Mouse (Mus musculus) cerebellum, postnatal 25 days (tissue): ENCODE measurements around the gene Lmod1.
A peak's percentile ranks its signal among the peaks of the same experiment; 100 is the strongest.

Experiments used
- DNase-seq, 2 experiments: peaks; one replicate each; pipeline ENCODE4 v3.0.0; 2021; ENCODE audit warnings: mixed read lengths in 2 of 2

Lmod1 gene

GRCm38 (mm10) chr1:135324571-135324970, at the start of gene Lmod1:
Gene Lmod1, plus strand, starts transcription at chr1:135324807.
- no peak for DNase-seq

GRCm38 (mm10) chr1:135280646-135281045, 44.0 kb upstream of the Lmod1 start:
- peak; percentile 52 to 73 for DNase-seq

- no peak for DNase-seq
Measured at GRCm38 (mm10) chr1:135281841-135282240, 42.8 kb upstream of the Lmod1 start.

- DNase-seq, result no peak
Measured at GRCm38 (mm10) chr1:135282536-135283286, 41.9 kb upstream of the Lmod1 start.

GRCm38 (mm10) chr1:135283287-135283825, 41.3 kb upstream of the Lmod1 start:
- no peak for DNase-seq

- DNase-seq, result peak; percentile 88 to 89
Measured at GRCm38 (mm10) chr1:135283826-135284291, 40.7 kb upstream of the Lmod1 start, which contains the start of gene Rnpep. Gene Rnpep, minus strand, starts transcription at chr1:135284084.

GRCm38 (mm10) chr1:135286311-135286710, 38.3 kb upstream of the Lmod1 start:
- no peak for DNase-seq

GRCm38 (mm10) chr1:135290908-135291307, 33.7 kb upstream of the Lmod1 start:
- no peak for DNase-seq

GRCm38 (mm10) chr1:135311356-135311755, 13.3 kb upstream of the Lmod1 start:
- no peak for DNase-seq

- no peak for DNase-seq
Measured at GRCm38 (mm10) chr1:135312201-135312600, 12.4 kb upstream of the Lmod1 start.

- peak; percentile 93 to 95 for DNase-seq
Measured at GRCm38 (mm10) chr1:135313284-135314031, 11.1 kb upstream of the Lmod1 start, which contains the start of gene Timm17a. Gene Timm17a, minus strand, starts transcription at chr1:135313778.

GRCm38 (mm10) chr1:135323367-135323901, 1.2 kb upstream of the Lmod1 start:
- no peak for DNase-seq

GRCm38 (mm10) chr1:135325934-135326333, 1.3 kb downstream of the Lmod1 start:
- no peak for DNase-seq

- DNase-seq, result no peak
Measured at GRCm38 (mm10) chr1:135328368-135328767, 3.8 kb downstream of the Lmod1 start.

- DNase-seq, result no peak
Measured at GRCm38 (mm10) chr1:135330578-135330977, 6.0 kb downstream of the Lmod1 start.

GRCm38 (mm10) chr1:135341947-135342346, 17.3 kb downstream of the Lmod1 start:
- no peak for DNase-seq

GRCm38 (mm10) chr1:135344026-135344425, 19.4 kb downstream of the Lmod1 start:
- no peak for DNase-seq

- no peak for DNase-seq
Measured at GRCm38 (mm10) chr1:135346891-135347290, 22.3 kb downstream of the Lmod1 start.

- no peak for DNase-seq
Measured at GRCm38 (mm10) chr1:135347498-135348169, 23.0 kb downstream of the Lmod1 start.

- DNase-seq, result no peak
Measured at GRCm38 (mm10) chr1:135351953-135352352, 27.3 kb downstream of the Lmod1 start.

GRCm38 (mm10) chr1:135359071-135359470, 34.5 kb downstream of the Lmod1 start:
- DNase-seq, result no peak

GRCm38 (mm10) chr1:135361491-135361890, 36.9 kb downstream of the Lmod1 start:
- DNase-seq, result no peak

GRCm38 (mm10) chr1:135362115-135362514, 37.5 kb downstream of the Lmod1 start:
- no peak for DNase-seq
